Mouse (Mus musculus) liver, adult 2 months (tissue): Measurements from ENCODE around the gene Vgll1.

Experiments
- CTCF ChIP-seq: fragments of 200-500 bp; IDR thresholded peaks from 2 replicates; pipeline ENCODE4 v1.5.1; 2011; ENCODE audit warnings: low read depth, low read length, control low read depth
- POLR2A ChIP-seq: fragments of 200-500 bp; IDR thresholded peaks from 2 replicates; pipeline ENCODE4 v1.6.1; 2011; ENCODE audit warnings: low read length, control low read depth; ENCODE audit not compliant: insufficient read depth; ENCODE audit errors: extremely low read depth

DNA sequence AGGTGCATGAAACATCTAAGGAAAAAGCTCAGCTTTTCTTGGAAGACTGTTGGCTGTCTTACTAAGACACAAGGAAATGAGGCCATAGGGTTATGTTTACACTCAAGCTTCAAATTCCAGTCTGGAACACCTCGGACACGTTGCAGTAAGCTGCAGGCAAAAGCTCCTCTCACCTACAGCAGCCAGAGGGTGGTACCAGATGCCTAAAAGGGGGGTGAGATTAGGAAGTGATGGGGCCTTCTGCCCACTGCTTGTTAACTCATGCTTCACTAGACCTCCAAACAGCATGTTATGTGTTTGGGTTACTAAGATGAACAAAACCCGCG, 35.1 kb upstream of the Vgll1 start:
- TF ChIP-seq CTCF (no peak), POLR2A (no peak)
